Mouse (Mus musculus) testis, postnatal 10 days (tissue): ENCODE data around the gene Tnn.

Experiments used
- DNase-seq: peaks from one replicate; pipeline ENCODE4 v3.0.0; 2021; ENCODE audit warnings: low spot score

Tnn gene

GRCm38 (mm10) chr1:160153480-160153879 lies at the start of gene Tnn:
Gene Tnn, minus strand, starts transcription at chr1:160153580.
- no peak for DNase-seq

- no peak for DNase-seq
These were observed 41.9 kb upstream of the Tnn start for GRCm38 (mm10) chr1:160195337-160195663.

GRCm38 (mm10) chr1:160194529-160195336 lies 41.4 kb upstream of the Tnn start, which contains the start of gene Mrps14:
Gene Mrps14, plus strand, starts transcription at chr1:160195215.
- peak; percentile 99 for DNase-seq

GRCm38 (mm10) chr1:160184506-160184905 lies 31.1 kb upstream of the Tnn start:
- DNase-seq = peak; percentile 55

GRCm38 (mm10) chr1:160181216-160181615 lies 27.8 kb upstream of the Tnn start:
- DNase-seq = no peak

- no peak for DNase-seq
These were observed 23.5 kb upstream of the Tnn start for GRCm38 (mm10) chr1:160176903-160177302.

- DNase-seq = no peak
These were observed 13.2 kb upstream of the Tnn start for GRCm38 (mm10) chr1:160166600-160166999.

GRCm38 (mm10) chr1:160158190-160158589 lies 4.8 kb upstream of the Tnn start:
- DNase-seq = no peak

GRCm38 (mm10) chr1:160150726-160151125 lies 2.7 kb downstream of the Tnn start:
- DNase-seq = no peak

GRCm38 (mm10) chr1:160149291-160149906 lies 4.0 kb downstream of the Tnn start:
- no peak for DNase-seq

GRCm38 (mm10) chr1:160147274-160147673 lies 6.1 kb downstream of the Tnn start:
- DNase-seq = no peak

GRCm38 (mm10) chr1:160145606-160146005 lies 7.8 kb downstream of the Tnn start:
- DNase-seq = no peak

GRCm38 (mm10) chr1:160144343-160144742 lies 9.0 kb downstream of the Tnn start:
- no peak for DNase-seq

- no peak for DNase-seq
These were observed 17.0 kb downstream of the Tnn start for GRCm38 (mm10) chr1:160136362-160136890.

- DNase-seq = no peak
These were observed 19.8 kb downstream of the Tnn start for GRCm38 (mm10) chr1:160133464-160134079.

- DNase-seq = no peak
These were observed 29.4 kb downstream of the Tnn start for GRCm38 (mm10) chr1:160123957-160124356.

- DNase-seq = no peak
These were observed 44.8 kb downstream of the Tnn start for GRCm38 (mm10) chr1:160108604-160109003.

- DNase-seq = no peak
These were observed 48.0 kb downstream of the Tnn start for GRCm38 (mm10) chr1:160105426-160105825.

GRCm38 (mm10) chr1:160100996-160101395 lies 52.4 kb downstream of the Tnn start:
- DNase-seq = no peak

GRCm38 (mm10) chr1:160099659-160100302 lies 53.6 kb downstream of the Tnn start:
- DNase-seq = no peak

- no peak for DNase-seq
These were observed 66.7 kb downstream of the Tnn start for GRCm38 (mm10) chr1:160086651-160087050.

- DNase-seq = no peak
These were observed 69.1 kb downstream of the Tnn start for GRCm38 (mm10) chr1:160084239-160084638.
